Mouse (Mus musculus) adrenal gland, adult (tissue): ENCODE data around the gene Hist1h1e.
"Not testable (repeated sequence)": the region's sequence is repeated elsewhere in the genome, so short reads cannot be mapped to it uniquely, and the experiment has no call there.

Source experiments
- DNase-seq, 2 experiments: peaks; one replicate each; pipeline ENCODE4 v3.0.0; 2022 to 2023; ENCODE audit warnings: low spot score in 1 of 2; ENCODE audit not compliant: inconsistent age in 2 of 2

Hist1h1e gene

GRCm38 (mm10) chr13:23592614-23593013 is 29.7 kb downstream of the Hist1h1e start:
- DNase-seq = no peak

- DNase-seq = not testable (repeated sequence)
These were observed 30.5 kb downstream of the Hist1h1e start for GRCm38 (mm10) chr13:23591886-23592285.

- DNase-seq = no peak
These were observed 31.2 kb downstream of the Hist1h1e start for GRCm38 (mm10) chr13:23591206-23591605.

- DNase-seq = no peak
These were observed 35.5 kb downstream of the Hist1h1e start for GRCm38 (mm10) chr13:23586940-23587225.

GRCm38 (mm10) chr13:23586099-23586939 is 36.0 kb downstream of the Hist1h1e start:
- peak in 1 of 2 experiments; percentile 81 for DNase-seq

GRCm38 (mm10) chr13:23585442-23586098 is 36.8 kb downstream of the Hist1h1e start:
- DNase-seq = peak; percentile 80 to 96

- DNase-seq = peak; percentile 72 to 93
These were observed 37.3 kb downstream of the Hist1h1e start for GRCm38 (mm10) chr13:23585029-23585441.

GRCm38 (mm10) chr13:23584331-23584730 is 38.0 kb downstream of the Hist1h1e start:
- DNase-seq = peak in 1 of 2 experiments; percentile 71

GRCm38 (mm10) chr13:23583387-23584068 is 38.8 kb downstream of the Hist1h1e start:
- DNase-seq = peak in 1 of 2 experiments; percentile 47

GRCm38 (mm10) chr13:23582219-23583056 is 39.9 kb downstream of the Hist1h1e start:
- peak in 1 of 2 experiments; percentile 47 for DNase-seq

GRCm38 (mm10) chr13:23581408-23582218 is 40.7 kb downstream of the Hist1h1e start, which contains the start of gene Hist1h4d:
Gene Hist1h4d (plus strand): TSS chr13:23581598.
- DNase-seq = peak; percentile 96 to 100

- no peak for DNase-seq
These were observed 44.5 kb downstream of the Hist1h1e start for GRCm38 (mm10) chr13:23577835-23578234.

- no peak for DNase-seq
These were observed 45.3 kb downstream of the Hist1h1e start for GRCm38 (mm10) chr13:23576906-23577639.

- no peak for DNase-seq
These were observed 45.9 kb downstream of the Hist1h1e start for GRCm38 (mm10) chr13:23576351-23576881.

- DNase-seq = peak in 1 of 2 experiments; percentile 67
These were observed 46.5 kb downstream of the Hist1h1e start for GRCm38 (mm10) chr13:23575864-23576313.

GRCm38 (mm10) chr13:23575271-23575851 is 47.0 kb downstream of the Hist1h1e start, which contains the start of gene Hist1h3d:
Gene Hist1h3d (plus strand): TSS chr13:23575763.
- DNase-seq = peak in 1 of 2 experiments; percentile 86

- DNase-seq = peak in 1 of 2 experiments; percentile 51
These were observed 47.7 kb downstream of the Hist1h1e start for GRCm38 (mm10) chr13:23574546-23575170.
